Mouse (Mus musculus): ENCODE measurements around the gene Lrrc23. TPM values are rescaled to one million over a fixed set of nuclear protein-coding genes. Genes with fewer than 3 reads are reported as not detected.

Gene Lrrc23
- polyA plus RNA-seq, 2 experiments: 0.88 to 1.1 TPM

DNA sequence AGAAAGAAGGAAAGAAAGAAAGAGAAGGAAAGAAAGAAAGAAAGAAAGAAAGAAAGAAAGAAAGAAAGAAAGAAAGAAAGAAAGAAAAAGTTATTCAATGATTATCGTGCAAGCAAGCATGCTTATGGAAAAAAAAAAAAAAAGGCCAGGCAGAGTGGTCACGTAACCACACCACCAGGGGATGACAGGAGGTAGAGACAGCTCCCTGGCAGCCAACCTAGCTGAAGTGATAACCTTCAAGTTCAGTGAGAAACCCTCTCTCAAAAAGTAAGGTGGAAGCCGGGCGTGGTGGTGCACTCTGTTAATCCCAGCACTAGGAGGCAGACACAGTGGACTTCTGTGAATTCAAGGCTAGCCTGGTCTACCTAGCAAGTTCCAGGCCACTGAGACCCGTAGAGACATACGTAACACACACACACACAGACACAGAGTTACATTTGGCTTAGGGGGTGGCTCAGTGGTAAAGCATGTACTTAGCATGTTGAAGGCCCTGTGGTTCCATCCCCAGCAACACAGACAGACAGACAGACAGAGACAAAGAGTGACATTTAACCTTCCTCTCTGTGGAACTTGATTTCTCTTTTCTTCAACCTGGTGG, 56.6 kb downstream of the Lrrc23 start:
- H3K9ac ChIP-seq (ENCODE audit: low read depth, low read length, severe bottlenecking): no peak overlapping the region
- no peaks in the 10 kb centered on the region for H3K9me3 ChIP-seq (ENCODE audit: control insufficient read depth, low read length)
- H3K27ac ChIP-seq (replicated peaks; ENCODE audit: low read depth, low read length): no peak overlapping the region
- WGBS: 85% methylated on average over 6 of the region's 6 CpGs
- H3K4me2 ChIP-seq (replicated peaks; ENCODE audit: low read depth, low read length, severe bottlenecking): no peak overlapping the region
- ATAC-seq (ENCODE audit: low FRiP score, low read depth) (no peak), DNase-seq (ENCODE audit: low spot score) (no peak)
- no peaks in the 10 kb centered on the region for H3K36me3 ChIP-seq (ENCODE audit: control insufficient read depth, insufficient read depth, low read length)
- no peak for TF ChIP-seq POLR2A (IDR thresholded peaks at IDR 0.05; ENCODE audit: borderline replicate concordance, extremely low read depth, insufficient read depth, insufficient read length)
- H3K27me3 ChIP-seq (ENCODE audit: control insufficient read depth, insufficient read depth, low read length): no peaks in the 10 kb centered on the region
- no peak overlapping the region for H3K4me3 ChIP-seq (replicated peaks; ENCODE audit: low read length)
- H3K4me1 ChIP-seq (ENCODE audit: control insufficient read depth, insufficient read depth, low read length): no peaks in the 10 kb centered on the region

- DNase-seq (ENCODE audit: low spot score) (no peak), ATAC-seq (ENCODE audit: low FRiP score, low read depth) (no peak)
- H3K27me3 ChIP-seq (ENCODE audit: control insufficient read depth, insufficient read depth, low read length): no peaks in the 10 kb centered on the region
- no peak for TF ChIP-seq POLR2A (IDR thresholded peaks at IDR 0.05; ENCODE audit: borderline replicate concordance, extremely low read depth, insufficient read depth, insufficient read length)
- peaks cover 18% of the 10 kb centered on the region for H3K36me3 ChIP-seq (ENCODE audit: control insufficient read depth, insufficient read depth, low read length)
- H3K27ac ChIP-seq (replicated peaks; ENCODE audit: low read depth, low read length): no peak overlapping the region
- no peaks in the 10 kb centered on the region for H3K4me1 ChIP-seq (ENCODE audit: control insufficient read depth, insufficient read depth, low read length)
- H3K9ac ChIP-seq (ENCODE audit: low read depth, low read length, severe bottlenecking): no peak overlapping the region
- H3K9me3 ChIP-seq (ENCODE audit: control insufficient read depth, low read length): no peaks in the 10 kb centered on the region
- WGBS: 60% methylated on average over 11 of the region's 11 CpGs
- no peak overlapping the region for H3K4me3 ChIP-seq (replicated peaks; ENCODE audit: low read length)
- no peak overlapping the region for H3K4me2 ChIP-seq (replicated peaks; ENCODE audit: low read depth, low read length, severe bottlenecking)
Observed at GRCm38 (mm10) chr6:124720904-124721303, 58.6 kb downstream of the Lrrc23 start.

Other genes with a start within 250 kb of the Lrrc23 start
- gene C1s1, start 237.4 kb downstream of the Lrrc23 start, polyA plus RNA-seq (2012; rRNA removed): 7.9 and 8.5 TPM in 2 replicates
- gene C1s1, start 237.4 kb downstream of the Lrrc23 start, polyA plus RNA-seq (2014; fragmentation: Nextera tagmentation; extraction: Ambion mirVana): 3.3 and 3.4 TPM in 2 replicates
- gene C1rb, start 209.4 kb downstream of the Lrrc23 start, polyA plus RNA-seq (2012; rRNA removed): not detected in 2 replicates
- gene C1rb, start 209.4 kb downstream of the Lrrc23 start, polyA plus RNA-seq (2014; fragmentation: Nextera tagmentation; extraction: Ambion mirVana): 0.11 TPM in 1 of 2 replicates, not detected in the other
- gene C1s2, start 143.6 kb downstream of the Lrrc23 start, polyA plus RNA-seq (2012; rRNA removed): 0.23 and 0.24 TPM in 2 replicates
- gene C1s2, start 143.6 kb downstream of the Lrrc23 start, polyA plus RNA-seq (2014; fragmentation: Nextera tagmentation; extraction: Ambion mirVana): 0.10 TPM in 1 of 2 replicates, not detected in the other
- gene Lpcat3, start 116.7 kb downstream of the Lrrc23 start, polyA plus RNA-seq (2012; rRNA removed): 80.8 and 101 TPM in 2 replicates
- 49.3 and 51.7 TPM in 2 replicates for gene Lpcat3, start 116.7 kb downstream of the Lrrc23 start, polyA plus RNA-seq (2014; fragmentation: Nextera tagmentation; extraction: Ambion mirVana)
- gene Emg1, start 67.5 kb downstream of the Lrrc23 start, polyA plus RNA-seq (2012; rRNA removed): 135 and 148 TPM in 2 replicates
- 179 and 185 TPM in 2 replicates for gene Emg1, start 67.5 kb downstream of the Lrrc23 start, polyA plus RNA-seq (2014; fragmentation: Nextera tagmentation; extraction: Ambion mirVana)
- gene Phb2, start 67.4 kb downstream of the Lrrc23 start, polyA plus RNA-seq (2012; rRNA removed): 203 and 205 TPM in 2 replicates
- 295 and 296 TPM in 2 replicates for gene Phb2, start 67.4 kb downstream of the Lrrc23 start, polyA plus RNA-seq (2014; fragmentation: Nextera tagmentation; extraction: Ambion mirVana)
- gene Ptpn6, start 41.0 kb downstream of the Lrrc23 start, polyA plus RNA-seq (2012; rRNA removed): 9.4 and 9.6 TPM in 2 replicates
- gene Ptpn6, start 41.0 kb downstream of the Lrrc23 start, polyA plus RNA-seq (2014; fragmentation: Nextera tagmentation; extraction: Ambion mirVana): 13.9 and 14.2 TPM in 2 replicates
- 285 and 290 TPM in 2 replicates for gene Grcc10, start 38.4 kb downstream of the Lrrc23 start, polyA plus RNA-seq (2012; rRNA removed)
- 438 and 458 TPM in 2 replicates for gene Grcc10, start 38.4 kb downstream of the Lrrc23 start, polyA plus RNA-seq (2014; fragmentation: Nextera tagmentation; extraction: Ambion mirVana)
- not detected in 2 replicates for gene Gm45234, start 23.7 kb downstream of the Lrrc23 start, polyA plus RNA-seq (2012; rRNA removed)
- not detected in 2 replicates for gene Gm45234, start 23.7 kb downstream of the Lrrc23 start, polyA plus RNA-seq (2014; fragmentation: Nextera tagmentation; extraction: Ambion mirVana)
- gene Atn1, start 23.2 kb downstream of the Lrrc23 start, polyA plus RNA-seq (2012; rRNA removed): 102 and 141 TPM in 2 replicates
- 14.6 and 19.4 TPM in 2 replicates for gene Atn1, start 23.2 kb downstream of the Lrrc23 start, polyA plus RNA-seq (2014; fragmentation: Nextera tagmentation; extraction: Ambion mirVana)
- gene Eno2, start 10.1 kb downstream of the Lrrc23 start, polyA plus RNA-seq (2012; rRNA removed): 21.7 and 25.3 TPM in 2 replicates
- 6.0 and 10.2 TPM in 2 replicates for gene Eno2, start 10.1 kb downstream of the Lrrc23 start, polyA plus RNA-seq (2014; fragmentation: Nextera tagmentation; extraction: Ambion mirVana)
- gene Spsb2, start 28.9 kb upstream of the Lrrc23 start, polyA plus RNA-seq (2012; rRNA removed): 9.8 and 11.1 TPM in 2 replicates
- 8.9 and 10.8 TPM in 2 replicates for gene Spsb2, start 28.9 kb upstream of the Lrrc23 start, polyA plus RNA-seq (2014; fragmentation: Nextera tagmentation; extraction: Ambion mirVana)
- 636 and 744 TPM in 2 replicates for gene Tpi1, start 34.6 kb upstream of the Lrrc23 start, polyA plus RNA-seq (2012; rRNA removed)
- gene Tpi1, start 34.6 kb upstream of the Lrrc23 start, polyA plus RNA-seq (2014; fragmentation: Nextera tagmentation; extraction: Ambion mirVana): 808 and 825 TPM in 2 replicates
- gene Usp5, start 49.8 kb upstream of the Lrrc23 start, polyA plus RNA-seq (2012; rRNA removed): 105 and 119 TPM in 2 replicates
- 115 and 120 TPM in 2 replicates for gene Usp5, start 49.8 kb upstream of the Lrrc23 start, polyA plus RNA-seq (2014; fragmentation: Nextera tagmentation; extraction: Ambion mirVana)
- 141 and 164 TPM in 2 replicates for gene Cdca3, start 49.8 kb upstream of the Lrrc23 start, polyA plus RNA-seq (2012; rRNA removed)
- 128 and 146 TPM in 2 replicates for gene Cdca3, start 49.8 kb upstream of the Lrrc23 start, polyA plus RNA-seq (2014; fragmentation: Nextera tagmentation; extraction: Ambion mirVana)
- gene Gnb3, start 60.5 kb upstream of the Lrrc23 start, polyA plus RNA-seq (2012; rRNA removed): 1.9 and 2.3 TPM in 2 replicates
- 1.6 and 1.8 TPM in 2 replicates for gene Gnb3, start 60.5 kb upstream of the Lrrc23 start, polyA plus RNA-seq (2014; fragmentation: Nextera tagmentation; extraction: Ambion mirVana)
- 339 and 401 TPM in 2 replicates for gene P3h3, start 78.0 kb upstream of the Lrrc23 start, polyA plus RNA-seq (2012; rRNA removed)
- 57.5 and 67.6 TPM in 2 replicates for gene P3h3, start 78.0 kb upstream of the Lrrc23 start, polyA plus RNA-seq (2014; fragmentation: Nextera tagmentation; extraction: Ambion mirVana)
- 7.5 and 10.8 TPM in 2 replicates for gene Gpr162, start 84.3 kb upstream of the Lrrc23 start, polyA plus RNA-seq (2012; rRNA removed)
- gene Gpr162, start 84.3 kb upstream of the Lrrc23 start, polyA plus RNA-seq (2014; fragmentation: Nextera tagmentation; extraction: Ambion mirVana): 2.1 and 2.3 TPM in 2 replicates
- 0.23 and 0.26 TPM in 2 replicates for gene Cd4, start 108.5 kb upstream of the Lrrc23 start, polyA plus RNA-seq (2012; rRNA removed)
- gene Cd4, start 108.5 kb upstream of the Lrrc23 start, polyA plus RNA-seq (2014; fragmentation: Nextera tagmentation; extraction: Ambion mirVana): 0.10 and 0.51 TPM in 2 replicates
- 2.3 and 3.2 TPM in 2 replicates for gene Lag3, start 132.0 kb upstream of the Lrrc23 start, polyA plus RNA-seq (2012; rRNA removed)
- gene Lag3, start 132.0 kb upstream of the Lrrc23 start, polyA plus RNA-seq (2014; fragmentation: Nextera tagmentation; extraction: Ambion mirVana): 2.0 and 2.6 TPM in 2 replicates
- gene Ptms, start 140.4 kb upstream of the Lrrc23 start, polyA plus RNA-seq (2012; rRNA removed): 1,126 and 1,778 TPM in 2 replicates
- gene Ptms, start 140.4 kb upstream of the Lrrc23 start, polyA plus RNA-seq (2014; fragmentation: Nextera tagmentation; extraction: Ambion mirVana): 306 and 353 TPM in 2 replicates
- 407 and 471 TPM in 2 replicates for gene Mlf2, start 151.7 kb upstream of the Lrrc23 start, polyA plus RNA-seq (2012; rRNA removed)
- 355 and 380 TPM in 2 replicates for gene Mlf2, start 151.7 kb upstream of the Lrrc23 start, polyA plus RNA-seq (2014; fragmentation: Nextera tagmentation; extraction: Ambion mirVana)
- 215 and 251 TPM in 2 replicates for gene Cops7a, start 185.8 kb upstream of the Lrrc23 start, polyA plus RNA-seq (2012; rRNA removed)
- gene Cops7a, start 185.8 kb upstream of the Lrrc23 start, polyA plus RNA-seq (2014; fragmentation: Nextera tagmentation; extraction: Ambion mirVana): 137 and 144 TPM in 2 replicates
- 35.2 and 44.6 TPM in 2 replicates for gene Pianp, start 217.0 kb upstream of the Lrrc23 start, polyA plus RNA-seq (2012; rRNA removed)
- gene Pianp, start 217.0 kb upstream of the Lrrc23 start, polyA plus RNA-seq (2014; fragmentation: Nextera tagmentation; extraction: Ambion mirVana): 20.0 and 20.3 TPM in 2 replicates
- 103 and 130 TPM in 2 replicates for gene Zfp384, start 229.4 kb upstream of the Lrrc23 start, polyA plus RNA-seq (2012; rRNA removed)
- 12.4 and 14.6 TPM in 2 replicates for gene Zfp384, start 229.4 kb upstream of the Lrrc23 start, polyA plus RNA-seq (2014; fragmentation: Nextera tagmentation; extraction: Ambion mirVana)

Measured in limb, embryonic 14.5 days (tissue).